Mouse (Mus musculus) thymus, postnatal 14 days (tissue): Measurements from ENCODE around the gene Dnajb1.
"Not testable (repeated sequence)": the region's sequence is repeated elsewhere in the genome, so short reads cannot be mapped to it uniquely, and the experiment has no call there.

Experiments used
- DNase-seq: peaks from one replicate; pipeline ENCODE4 v3.0.0; 2021

Dnajb1 gene

GRCm38 (mm10) chr8:83578131-83579055 is 29.6 kb upstream of the Dnajb1 start:
- peak; percentile 2 for DNase-seq

- peak; percentile 1 for DNase-seq
These were observed 28.3 kb upstream of the Dnajb1 start for GRCm38 (mm10) chr8:83579676-83580075.

GRCm38 (mm10) chr8:83580826-83581225 is 27.2 kb upstream of the Dnajb1 start:
- no peak for DNase-seq

- DNase-seq, result no peak
These were observed 25.8 kb upstream of the Dnajb1 start for GRCm38 (mm10) chr8:83582226-83582625.

- DNase-seq, result no peak
These were observed 24.8 kb upstream of the Dnajb1 start for GRCm38 (mm10) chr8:83583236-83583635.

- DNase-seq, result no peak
These were observed 23.2 kb upstream of the Dnajb1 start for GRCm38 (mm10) chr8:83584771-83585170.

GRCm38 (mm10) chr8:83585333-83585732 is 22.7 kb upstream of the Dnajb1 start:
- no peak for DNase-seq

- no peak for DNase-seq
These were observed 20.3 kb upstream of the Dnajb1 start for GRCm38 (mm10) chr8:83587644-83588043.

- no peak for DNase-seq
These were observed 19.1 kb upstream of the Dnajb1 start for GRCm38 (mm10) chr8:83588886-83589285.

GRCm38 (mm10) chr8:83590488-83591023 is 17.4 kb upstream of the Dnajb1 start:
- DNase-seq, result peak; percentile 26

GRCm38 (mm10) chr8:83592682-83593081 is 15.3 kb upstream of the Dnajb1 start:
- no peak for DNase-seq

- DNase-seq, result no peak
These were observed 14.4 kb upstream of the Dnajb1 start for GRCm38 (mm10) chr8:83593325-83594166.

- peak; percentile 97 for DNase-seq
These were observed 13.6 kb upstream of the Dnajb1 start for GRCm38 (mm10) chr8:83594167-83595049.

- DNase-seq, result not testable (repeated sequence)
These were observed 13.0 kb upstream of the Dnajb1 start for GRCm38 (mm10) chr8:83595050-83595345.

- peak; percentile 61 for DNase-seq
These were observed 11.6 kb upstream of the Dnajb1 start for GRCm38 (mm10) chr8:83596369-83596768.

GRCm38 (mm10) chr8:83598146-83598545 is 9.8 kb upstream of the Dnajb1 start:
- no peak for DNase-seq

GRCm38 (mm10) chr8:83599814-83600213 is 8.2 kb upstream of the Dnajb1 start:
- DNase-seq, result no peak

- DNase-seq, result no peak
These were observed 5.4 kb upstream of the Dnajb1 start for GRCm38 (mm10) chr8:83602650-83603029.

- peak; percentile 89 for DNase-seq
These were observed 421 bp downstream of the Dnajb1 start for GRCm38 (mm10) chr8:83608398-83608829.

- DNase-seq, result peak; percentile 29
These were observed 1.1 kb downstream of the Dnajb1 start for GRCm38 (mm10) chr8:83609086-83609485.

GRCm38 (mm10) chr8:83609547-83610180 is 1.7 kb downstream of the Dnajb1 start:
- peak; percentile 36 for DNase-seq

GRCm38 (mm10) chr8:83611921-83612320 is 3.9 kb downstream of the Dnajb1 start:
- DNase-seq, result peak; percentile 82
